Mouse (Mus musculus) left cerebral cortex, postnatal 10 days (tissue): ENCODE results near the gene Tppp3. TPM values are rescaled to one million over a fixed set of nuclear protein-coding genes. Genes with fewer than 3 reads are reported as not detected.
A peak's percentile ranks its signal among the peaks of the same experiment; 100 is the strongest.

ENCODE experiments used
- DNase-seq, 2 experiments: peaks; one replicate each; pipeline ENCODE4 v3.0.0; 2021 to 2022; ENCODE audit warnings: low spot score in 2 of 2, mixed read lengths in 1 of 2; ENCODE audit errors: extremely low spot score in 1 of 2
- intact Hi-C: fragments of 180-260 bp; cut with DNase I; formaldehyde crosslinking; loops from one replicate; pipeline ENCODE4 v1.15.1; 2025
- total RNA-seq, 2 experiments: library from RNA; stranded (reverse); gene quantifications; 2 replicates each; pipeline ENCODE4 v1.2.3; 2021

The Tppp3 gene
- total RNA-seq = 10 to 100 TPM; 75.5 to 88.7 TPM

GRCm38 (mm10) chr8:105471314-105472015 lies at the start of gene Tppp3:
TSS of gene Tppp3 (minus strand) at chr8:105471526.
- intact Hi-C loops = no loop called here

GRCm38 (mm10) chr8:105521061-105521460 lies 49.7 kb upstream of the Tppp3 start:
- no peak for DNase-seq
- intact Hi-C loops = no loop called here

More at GRCm38 (mm10) chr8:105471314-105472015, at the start of gene Tppp3:
- peak; percentile 75 to 93 for DNase-seq

- intact Hi-C loops = no loop called here
Observed at GRCm38 (mm10) chr8:105520521-105520920, 49.2 kb upstream of the Tppp3 start.

GRCm38 (mm10) chr8:105519591-105519990 lies 48.3 kb upstream of the Tppp3 start:
- intact Hi-C loops = loop anchor here (5.0 kb wide), 1 partner anchor 33 kb away; no protein-coding TSS in a partner anchor
- no peak for DNase-seq

More at GRCm38 (mm10) chr8:105520521-105520920, 49.2 kb upstream of the Tppp3 start:
- no peak for DNase-seq

GRCm38 (mm10) chr8:105518436-105519313 lies 47.3 kb upstream of the Tppp3 start, which contains the start of gene Hsd11b2:
TSS of gene Hsd11b2 (plus strand) at chr8:105518755.
- peak in 1 of 2 experiments; percentile 65 for DNase-seq
- intact Hi-C loops = loop anchor here (5.0 kb wide), 1 partner anchor 34 kb away; no protein-coding TSS in a partner anchor

GRCm38 (mm10) chr8:105517346-105517745 lies 46.0 kb upstream of the Tppp3 start:
- no peak for DNase-seq
- intact Hi-C loops = loop anchor here (5.0 kb wide), 1 partner anchor 35 kb away; no protein-coding TSS in a partner anchor

- intact Hi-C loops = loop anchor here (5.0 kb wide), 1 partner anchor 36 kb away; no protein-coding TSS in a partner anchor
- peak; percentile 57 to 75 for DNase-seq
Observed at GRCm38 (mm10) chr8:105516018-105516645, 44.8 kb upstream of the Tppp3 start.

- no peak for DNase-seq
- intact Hi-C loops = loop anchor here (5.0 kb wide), 1 partner anchor 38 kb away; no protein-coding TSS in a partner anchor
Observed at GRCm38 (mm10) chr8:105514656-105515055, 43.3 kb upstream of the Tppp3 start.

- no peak for DNase-seq
- intact Hi-C loops = no loop called here
Observed at GRCm38 (mm10) chr8:105514194-105514593, 42.9 kb upstream of the Tppp3 start.

GRCm38 (mm10) chr8:105509997-105510735 lies 38.8 kb upstream of the Tppp3 start:
- DNase-seq = no peak
- intact Hi-C loops = no loop called here

GRCm38 (mm10) chr8:105508758-105509157 lies 37.4 kb upstream of the Tppp3 start:
- intact Hi-C loops = no loop called here
- DNase-seq = no peak

GRCm38 (mm10) chr8:105506977-105507376 lies 35.7 kb upstream of the Tppp3 start:
- intact Hi-C loops = no loop called here
- no peak for DNase-seq

- intact Hi-C loops = no loop called here
- no peak for DNase-seq
Observed at GRCm38 (mm10) chr8:105504617-105505016, 33.3 kb upstream of the Tppp3 start.

- no peak for DNase-seq
- intact Hi-C loops = no loop called here
Observed at GRCm38 (mm10) chr8:105499787-105500186, 28.5 kb upstream of the Tppp3 start.

- DNase-seq = peak; percentile 80 to 93
- intact Hi-C loops = no loop called here
Observed at GRCm38 (mm10) chr8:105496439-105497180, 25.3 kb upstream of the Tppp3 start, which contains the start of gene Zdhhc1. TSS of gene Zdhhc1 (minus strand) at chr8:105496902.

- intact Hi-C loops = no loop called here
- no peak for DNase-seq
Observed at GRCm38 (mm10) chr8:105495350-105496302, 24.3 kb upstream of the Tppp3 start.

- intact Hi-C loops = no loop called here
- no peak for DNase-seq
Observed at GRCm38 (mm10) chr8:105494566-105494965, 23.2 kb upstream of the Tppp3 start.
